Mouse (Mus musculus) E14TG2a.4 (cell line): ENCODE measurements around the gene Lgals12.

Source experiments
- CTCF ChIP-seq: conservative IDR thresholded peaks from 2 replicates; pipeline ENCODE4 v1.5.1; 2014; ENCODE audit warnings: low read length
- NANOG ChIP-seq: IDR thresholded peaks from 2 replicates; pipeline ENCODE4 v1.6.1; 2014; ENCODE audit warnings: borderline replicate concordance, low read length, mixed read lengths

DNA sequence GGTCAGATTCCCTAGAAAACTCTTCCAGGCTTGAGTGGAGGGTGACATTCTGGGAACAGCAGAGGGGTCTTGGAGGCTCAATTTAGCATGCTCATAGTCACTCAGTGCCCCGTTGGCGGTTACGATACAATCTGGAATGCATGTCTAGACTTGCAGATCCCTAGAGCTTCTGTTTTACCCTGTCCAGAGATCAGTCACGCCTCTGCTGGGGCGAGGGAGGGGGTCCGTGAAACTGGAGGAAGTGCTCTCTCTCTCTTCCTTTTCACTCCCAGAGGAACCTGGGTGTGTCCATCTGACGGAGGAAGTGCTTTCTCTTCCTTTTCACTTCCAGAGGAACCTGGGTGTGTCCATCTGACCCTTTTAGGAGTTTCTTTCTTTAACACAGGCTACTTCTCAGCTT lies 23.9 kb downstream of the Lgals12 start:
- TF ChIP-seq CTCF, result no peak
- TF ChIP-seq NANOG, result no peak
